Mouse (Mus musculus) spleen, postnatal 10 days (tissue): ENCODE measurements around the gene Dst.
"Not testable (repeated sequence)": the region's sequence is repeated elsewhere in the genome, so short reads cannot be mapped to it uniquely, and the experiment has no call there.

Source experiments
- DNase-seq, 2 experiments: peaks; one replicate each; pipeline ENCODE4 v3.0.0; 2021 to 2022; ENCODE audit warnings: low spot score in 2 of 2

Gene Dst

DNA sequence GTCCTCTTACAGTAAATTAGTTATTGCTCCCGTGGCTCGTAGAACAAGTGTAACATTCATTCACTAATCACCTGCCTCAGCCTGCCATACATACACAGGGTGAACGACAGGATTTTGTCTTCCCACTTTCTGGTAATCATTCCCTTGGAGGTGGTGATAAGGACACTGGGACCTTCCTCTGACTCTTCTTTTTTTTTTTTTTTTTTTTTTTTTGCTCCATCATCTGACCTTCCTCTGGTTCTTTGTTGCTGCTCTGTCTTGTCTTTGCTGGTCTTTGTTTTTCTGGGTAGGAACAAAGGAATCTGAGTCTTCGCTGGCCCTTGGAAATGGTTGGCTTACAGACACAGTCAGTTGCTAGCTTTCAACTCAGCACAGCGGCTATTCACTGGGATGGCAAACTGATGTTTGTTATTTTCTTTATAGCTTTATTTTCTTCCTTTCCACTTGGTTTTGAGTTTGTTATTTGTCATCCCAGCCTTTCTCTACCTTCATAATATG lies 157.6 kb downstream of the Dst start:
- DNase-seq = no peak

DNA sequence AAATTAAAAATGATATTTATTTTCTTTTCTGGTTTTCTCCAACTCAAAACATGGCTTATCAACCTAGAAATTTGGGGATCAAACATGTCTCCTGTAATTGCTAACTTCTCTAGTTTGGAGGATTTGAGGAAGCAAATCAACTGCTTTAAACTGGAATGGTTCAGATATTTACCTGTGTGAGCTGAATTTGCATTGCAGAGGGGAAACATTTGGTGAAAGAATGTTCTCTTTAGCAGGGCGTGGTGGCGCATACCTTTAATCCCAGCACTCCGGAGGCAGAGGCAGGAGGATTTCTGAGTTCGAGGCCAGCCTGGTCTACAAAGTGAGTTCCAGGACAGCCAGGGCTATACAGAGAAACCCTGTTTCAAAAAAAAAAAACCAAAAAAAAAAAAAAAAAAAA lies 158.4 kb downstream of the Dst start:
- not testable (repeated sequence) for DNase-seq

DNA sequence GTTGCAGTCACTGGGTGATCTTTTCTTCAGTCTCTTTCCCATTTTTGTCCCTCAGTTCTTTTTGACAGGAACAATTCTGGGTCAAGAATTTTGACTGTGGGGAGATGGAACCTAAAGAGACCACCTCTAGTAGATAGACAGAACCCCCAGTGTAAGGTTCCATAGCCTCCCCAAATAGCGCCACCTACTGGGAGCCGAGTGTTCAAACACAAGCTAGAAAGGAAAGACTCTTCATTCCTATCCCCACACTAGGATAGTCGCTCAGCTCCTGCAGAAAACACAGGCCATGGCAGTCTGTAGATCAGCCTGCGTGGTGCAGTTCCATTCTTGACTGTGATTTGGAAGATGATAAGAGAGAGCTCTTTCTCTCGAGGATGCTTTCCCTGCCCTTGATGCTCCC lies 160.3 kb downstream of the Dst start:
- peak in 1 of 2 experiments; percentile 43 for DNase-seq

DNA sequence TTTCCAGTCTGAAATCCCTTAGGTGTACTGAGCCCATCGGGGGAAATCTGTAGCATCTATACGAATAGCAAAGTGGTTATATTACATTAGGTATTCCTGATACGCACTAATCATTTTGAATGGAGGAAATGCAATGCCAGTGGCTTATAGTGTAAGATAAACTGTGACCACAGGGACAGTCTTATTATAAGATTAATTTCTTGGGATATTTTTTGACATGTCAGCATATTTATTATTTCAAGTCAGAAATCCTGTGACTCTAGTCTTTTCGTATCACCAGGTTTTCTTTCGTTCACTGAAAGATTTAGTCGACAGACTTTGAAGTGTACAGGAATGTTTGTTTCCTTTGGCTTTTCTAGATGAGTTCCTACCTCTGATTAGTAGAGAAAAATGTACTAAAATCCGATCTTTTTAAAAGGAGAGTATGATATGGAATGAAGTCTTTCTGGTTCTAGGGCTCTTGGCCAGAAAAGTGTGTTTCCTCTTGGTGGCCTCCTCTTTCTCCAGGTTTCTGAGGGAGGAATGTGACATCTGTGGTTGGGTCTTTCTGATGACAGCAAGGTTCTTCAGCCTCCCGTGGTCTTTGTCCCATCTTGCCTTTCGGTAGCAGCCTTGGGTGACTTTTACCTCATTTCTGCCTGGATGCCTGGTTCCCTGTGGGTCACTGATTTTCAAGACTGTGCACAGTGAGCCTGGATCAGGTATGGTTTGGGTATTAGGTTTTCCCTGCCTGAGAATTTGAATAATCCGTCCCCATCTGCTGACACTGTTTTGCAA lies 161.7 kb downstream of the Dst start:
- no peak for DNase-seq

DNA sequence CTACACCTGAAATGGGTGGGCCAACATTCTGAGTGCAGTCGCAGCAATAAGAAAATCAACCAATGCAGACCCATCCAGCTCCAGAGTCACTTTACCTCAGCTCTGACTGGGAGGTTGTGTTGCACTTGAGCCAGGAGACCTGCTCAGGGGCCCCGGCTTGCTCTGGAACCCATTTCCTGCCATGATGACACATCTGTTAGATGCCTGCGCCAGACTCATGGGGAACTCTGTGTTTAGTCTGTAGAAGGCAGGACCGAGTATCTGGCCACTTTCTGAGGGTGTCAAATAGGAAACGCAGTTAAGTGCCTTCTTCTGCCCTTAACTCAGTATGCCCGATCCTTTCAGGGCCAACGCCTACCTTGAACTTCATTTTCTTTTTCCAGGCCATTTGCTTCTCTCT lies 162.4 kb downstream of the Dst start:
- DNase-seq = no peak

DNA sequence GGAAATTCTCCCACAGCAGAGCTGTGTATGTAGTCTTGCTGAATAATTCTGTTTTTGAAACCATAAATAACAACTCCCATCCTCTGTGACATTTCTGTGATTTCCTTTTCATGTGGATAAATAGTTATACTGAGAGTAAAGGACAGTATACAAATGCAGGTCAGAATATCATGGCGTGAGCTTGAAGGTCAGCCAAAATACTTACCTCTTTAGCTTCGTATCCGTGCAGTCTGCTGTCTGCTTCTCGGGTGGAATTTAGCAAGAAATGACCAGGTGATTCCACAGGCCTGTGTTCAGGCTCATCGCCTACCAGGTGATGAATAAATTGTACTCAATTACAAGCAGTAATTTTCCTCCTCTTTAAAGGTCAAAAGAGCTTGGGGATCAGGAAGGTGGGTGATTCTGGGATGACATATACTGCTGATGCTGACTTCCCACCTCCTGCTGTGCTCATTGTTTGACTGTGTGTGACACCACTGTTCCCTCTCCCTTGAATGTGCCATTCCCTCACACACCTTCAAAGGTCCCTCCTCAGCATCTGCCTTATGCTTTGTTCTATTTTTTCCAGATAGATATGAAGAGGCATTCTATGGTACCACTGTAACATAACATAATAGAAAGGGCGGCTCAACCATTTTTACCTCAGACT lies 163.1 kb downstream of the Dst start:
- DNase-seq = no peak

DNA sequence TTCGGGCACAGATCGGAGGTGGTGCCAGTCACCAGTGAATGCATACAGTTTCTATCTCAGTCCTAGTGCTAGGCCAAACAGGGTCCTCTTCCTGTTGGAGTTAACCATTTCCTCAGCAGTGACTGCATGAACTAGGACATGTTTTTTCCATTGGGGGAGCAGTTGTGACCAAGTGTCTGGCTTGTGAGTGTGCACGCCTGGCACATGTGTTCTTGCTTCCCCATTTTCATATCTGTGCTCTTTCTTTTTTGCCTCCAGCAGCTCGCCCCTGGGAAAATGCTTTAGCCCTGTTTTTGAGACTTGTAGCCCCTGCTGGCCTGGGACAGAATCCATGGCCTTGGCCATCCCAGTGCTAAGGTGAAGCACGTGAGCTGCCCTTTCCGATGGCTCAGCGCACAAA lies 164.2 kb downstream of the Dst start:
- DNase-seq = no peak

DNA sequence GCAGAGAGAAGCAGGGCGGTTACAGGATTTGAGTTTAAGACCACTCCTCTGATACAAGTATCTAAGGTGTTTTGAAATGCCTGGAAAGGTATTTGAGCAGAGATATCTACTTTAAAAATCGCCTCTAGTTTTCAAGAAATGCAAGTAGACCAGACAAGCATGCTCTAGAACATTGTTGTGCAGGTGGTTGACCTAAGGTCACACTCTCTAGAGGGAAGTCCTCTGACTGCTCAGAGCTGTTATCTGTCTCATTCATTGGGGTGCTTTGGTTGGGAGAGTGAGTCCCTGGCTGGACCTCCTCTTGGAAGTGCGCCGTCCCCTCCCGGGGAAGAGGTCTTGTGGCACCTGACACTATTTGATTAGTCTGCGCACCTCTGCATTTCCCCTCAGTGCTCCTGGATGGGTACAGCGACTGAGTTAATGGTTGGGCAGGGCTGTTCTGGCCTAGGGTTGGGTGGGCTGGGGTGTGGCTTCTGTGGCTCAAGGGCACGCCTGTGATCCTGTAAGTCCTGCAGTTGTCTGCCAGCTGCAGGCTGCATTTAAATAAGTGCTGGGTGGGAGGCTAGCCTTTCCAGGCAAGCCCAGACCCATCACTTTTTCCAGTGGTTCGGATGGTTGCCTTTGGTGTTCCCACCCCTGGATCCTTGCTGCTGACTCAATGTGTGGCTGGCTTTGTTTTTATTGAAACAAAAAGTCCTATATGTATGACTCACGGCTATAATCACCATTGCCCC lies 165.6 kb downstream of the Dst start:
- DNase-seq = no peak

DNA sequence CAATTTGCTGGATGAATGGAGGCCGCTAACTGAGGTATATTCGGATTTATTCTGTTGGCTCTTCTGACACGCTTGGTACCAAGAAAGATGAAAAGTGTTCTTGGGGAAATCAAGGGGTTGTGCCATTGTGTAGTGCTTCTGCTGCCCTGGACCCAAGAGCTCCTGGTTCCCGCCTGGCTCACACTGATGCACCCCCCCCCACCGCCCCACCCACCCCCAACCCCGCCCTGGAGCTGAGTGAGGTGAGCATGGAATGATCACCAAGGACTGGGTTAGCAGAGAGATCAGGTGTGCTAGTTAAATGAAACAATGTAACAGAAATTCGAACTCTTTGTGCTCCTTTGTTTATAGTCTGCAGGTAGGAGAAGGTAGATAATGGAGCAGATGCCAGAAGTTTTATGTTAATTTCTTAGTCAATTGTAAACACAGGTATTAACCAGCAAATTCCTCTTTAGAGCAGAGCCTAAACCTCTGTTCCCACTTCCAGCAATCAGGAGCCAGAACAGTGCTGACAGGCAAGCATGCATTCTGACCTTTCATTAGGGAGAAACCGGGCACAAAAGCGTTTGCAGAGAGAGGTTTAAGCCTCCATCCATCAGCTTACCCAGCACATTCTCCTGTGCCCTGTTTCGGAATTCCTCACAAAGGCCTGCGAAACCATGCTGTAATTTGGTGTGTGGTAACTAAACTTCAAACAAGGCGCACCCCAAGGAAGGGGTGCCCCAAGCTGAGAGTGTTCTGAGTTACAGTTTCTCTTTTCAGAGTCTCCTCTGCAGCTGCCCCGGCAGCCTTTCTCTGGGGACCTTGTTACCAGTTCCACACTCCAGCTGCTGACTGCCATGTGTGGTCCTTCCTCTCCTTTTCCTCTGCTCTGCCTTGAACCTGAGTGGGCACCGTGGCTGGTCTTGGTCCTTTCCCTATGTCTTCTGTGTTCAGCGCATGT lies 166.5 kb downstream of the Dst start:
- peak in 1 of 2 experiments; percentile 24 for DNase-seq

DNA sequence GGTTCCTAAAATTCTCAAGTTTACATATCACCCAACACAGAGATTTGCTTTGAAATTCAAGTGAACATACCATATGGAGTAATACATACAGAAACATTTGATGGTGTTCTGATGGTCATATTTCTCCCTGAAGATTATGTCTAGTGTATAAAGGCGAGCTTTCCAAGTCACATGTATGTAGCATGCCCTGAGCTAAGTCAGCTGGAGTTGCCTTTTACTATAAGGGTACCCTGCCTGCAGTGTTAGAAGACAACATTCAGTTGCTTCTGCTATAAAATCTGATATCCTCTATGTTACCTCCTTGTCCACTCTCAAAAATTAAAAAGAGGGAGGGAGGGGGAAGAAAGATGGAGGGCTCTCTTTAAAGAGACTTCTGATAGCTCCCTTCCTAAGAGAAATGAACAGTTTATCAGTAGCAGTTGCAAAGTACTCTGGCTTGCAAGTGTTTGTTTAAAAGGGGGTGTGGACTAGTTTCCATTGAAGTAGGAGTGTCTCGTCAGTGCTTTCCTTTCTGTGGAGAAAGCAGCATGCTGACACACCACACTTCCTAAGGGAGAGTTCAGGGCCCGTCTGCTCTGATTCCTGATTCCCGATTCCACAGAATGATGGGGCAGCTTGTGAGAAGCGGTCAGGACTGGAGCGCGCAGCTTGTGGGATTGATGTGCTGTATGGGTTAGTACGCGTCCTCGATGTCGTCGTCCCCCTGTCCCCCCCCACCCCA lies 168.8 kb downstream of the Dst start:
- no peak for DNase-seq

DNA sequence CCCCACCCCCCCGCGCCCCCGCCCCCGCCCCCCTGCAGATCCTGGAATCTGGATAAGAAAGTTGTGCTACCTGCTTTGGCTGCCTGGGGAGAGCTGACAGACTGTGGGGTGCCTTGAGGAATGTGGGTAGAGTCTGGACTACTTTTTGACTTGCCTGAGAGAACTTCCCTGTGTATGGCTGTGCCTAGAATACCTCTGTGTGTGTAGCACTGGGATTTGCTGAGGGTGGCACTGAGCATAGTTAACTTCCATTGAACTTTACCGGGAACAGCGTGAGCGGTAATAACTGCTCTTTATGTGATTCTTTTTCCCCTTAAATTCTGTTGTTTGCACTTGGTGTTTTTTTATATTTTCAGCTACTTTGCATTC lies 169.4 kb downstream of the Dst start:
- DNase-seq = no peak

DNA sequence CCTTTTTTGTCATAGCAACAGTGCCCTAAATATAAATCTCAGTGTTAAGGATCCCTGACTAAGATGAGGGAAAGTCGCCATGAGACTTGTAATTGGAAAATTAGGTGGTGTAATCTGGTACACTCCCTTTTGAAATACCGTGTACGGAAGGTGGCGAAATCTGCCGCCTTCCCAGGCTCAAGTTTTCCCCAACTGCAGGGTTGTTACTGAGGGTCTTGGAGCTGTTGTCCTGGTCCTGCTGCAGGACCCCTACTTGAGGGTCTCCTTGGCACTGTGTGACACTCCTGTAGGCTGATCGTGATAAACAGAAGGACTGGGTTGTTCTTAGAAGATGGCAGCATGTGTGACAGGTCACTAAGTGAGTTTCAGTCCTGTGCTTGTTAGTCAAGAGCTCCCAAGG lies 169.9 kb downstream of the Dst start:
- no peak for DNase-seq

DNA sequence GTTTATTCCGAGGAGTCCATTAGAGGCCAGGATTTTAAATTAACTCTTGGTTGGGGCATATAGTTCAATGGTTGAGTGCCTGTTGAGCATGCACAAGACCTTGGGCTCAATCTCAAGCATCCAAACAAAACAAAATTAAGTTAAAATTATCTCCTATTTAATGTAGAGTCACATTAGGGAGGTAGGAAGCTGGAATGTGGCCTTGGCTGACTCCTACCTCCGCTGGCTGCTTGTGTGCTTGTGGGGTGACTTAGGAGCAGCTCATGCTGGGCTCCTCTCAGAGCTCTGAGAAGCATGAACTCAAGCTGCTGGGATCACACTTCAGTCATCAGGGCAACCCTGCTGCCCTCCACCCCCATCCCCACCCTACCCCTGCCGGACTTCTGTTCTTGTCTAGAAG lies 181.0 kb downstream of the Dst start:
- DNase-seq = no peak

DNA sequence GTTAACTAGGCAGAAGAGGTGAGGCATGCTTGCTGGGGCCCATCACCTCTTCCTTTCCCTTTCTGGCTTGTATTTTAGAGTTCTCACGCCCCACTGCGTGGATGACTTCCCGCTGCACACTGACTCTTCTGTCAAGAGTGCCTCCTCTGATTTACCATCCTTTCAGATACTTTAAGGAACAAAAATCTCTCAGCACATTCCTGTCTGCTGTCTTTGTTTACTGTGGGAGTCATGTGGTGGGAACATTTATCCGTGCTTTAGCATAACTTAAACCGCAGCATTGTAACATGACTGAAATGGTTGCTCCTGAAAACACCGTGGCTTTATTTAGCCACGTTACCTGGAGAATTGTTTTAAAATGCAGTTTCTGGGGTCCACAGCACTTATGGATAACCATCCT lies 182.7 kb downstream of the Dst start:
- no peak for DNase-seq

DNA sequence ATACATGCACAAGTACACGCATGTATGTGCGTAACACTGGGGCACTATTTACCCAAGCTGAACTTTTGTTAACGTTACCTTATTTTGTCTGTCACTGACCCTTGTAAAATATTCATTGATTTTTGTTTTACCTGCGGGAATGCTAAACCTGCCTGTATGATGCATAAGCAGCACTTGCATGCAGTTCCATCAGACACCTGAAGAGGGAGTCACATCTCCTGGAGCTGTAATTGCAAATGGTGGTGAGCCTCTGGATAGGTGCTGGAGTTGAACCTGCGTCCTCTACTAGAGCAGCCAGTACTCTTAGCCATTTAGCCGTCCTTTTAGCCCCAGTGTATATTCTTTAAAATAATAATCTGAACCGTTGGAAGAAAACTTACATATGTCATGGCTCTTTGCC lies 185.6 kb downstream of the Dst start:
- no peak for DNase-seq

DNA sequence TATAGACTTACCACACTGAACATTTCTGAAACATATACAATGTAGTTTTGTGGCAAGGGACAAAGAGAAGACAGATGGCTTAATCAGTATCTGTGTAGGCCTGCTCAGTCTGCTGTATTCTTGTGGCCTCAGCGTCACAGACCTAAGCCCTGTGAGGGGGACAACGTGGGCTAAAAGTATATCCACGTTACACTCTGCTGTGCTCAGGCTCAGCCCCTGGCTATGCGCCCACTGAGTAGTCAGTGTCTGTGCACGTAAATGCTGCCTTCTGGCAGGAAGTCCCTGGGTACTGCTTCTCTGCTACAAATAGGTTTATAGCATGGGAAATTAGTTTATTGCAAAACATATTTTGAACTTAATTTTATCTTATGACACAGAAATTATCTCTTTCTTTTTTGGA lies 186.3 kb downstream of the Dst start:
- DNase-seq = no peak

DNA sequence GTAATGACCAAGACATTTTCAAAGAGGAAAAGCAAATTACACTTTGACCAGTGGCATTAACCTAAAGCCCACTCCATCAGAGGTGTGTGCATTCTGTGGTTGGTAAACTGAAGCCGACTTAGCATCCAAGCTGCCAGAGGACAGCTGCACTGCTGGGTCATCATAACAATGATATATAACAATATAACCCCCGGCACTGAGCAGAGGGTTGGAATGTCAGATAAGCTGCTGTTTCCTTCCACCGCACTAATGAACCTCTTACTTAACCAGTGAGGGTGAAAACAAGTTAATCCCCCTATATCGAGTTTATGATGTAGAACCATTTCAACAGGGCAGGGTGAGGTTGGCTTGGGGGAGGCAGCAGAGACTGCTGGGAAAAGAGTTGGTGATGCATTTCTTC lies 187.1 kb downstream of the Dst start:
- no peak for DNase-seq

DNA sequence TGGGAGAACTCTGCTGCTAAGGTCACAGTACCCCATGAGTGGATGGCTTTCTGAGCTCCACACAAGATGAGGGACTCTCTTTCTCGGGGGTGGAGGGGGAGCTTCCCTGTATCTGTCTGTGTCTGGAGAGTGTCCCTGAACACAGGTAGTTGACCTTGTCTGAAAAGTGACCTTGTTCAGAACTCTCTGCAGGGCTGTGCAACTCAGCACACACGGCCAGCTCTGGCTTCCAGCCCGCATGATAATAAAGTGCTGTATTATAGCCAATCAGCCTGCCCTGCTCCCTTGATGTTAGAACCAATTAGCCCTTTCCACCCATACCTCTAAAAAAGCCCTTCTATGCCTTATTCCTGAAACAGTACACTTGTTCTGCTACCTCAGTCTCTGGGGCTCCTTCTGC lies 188.9 kb downstream of the Dst start:
- DNase-seq = no peak

DNA sequence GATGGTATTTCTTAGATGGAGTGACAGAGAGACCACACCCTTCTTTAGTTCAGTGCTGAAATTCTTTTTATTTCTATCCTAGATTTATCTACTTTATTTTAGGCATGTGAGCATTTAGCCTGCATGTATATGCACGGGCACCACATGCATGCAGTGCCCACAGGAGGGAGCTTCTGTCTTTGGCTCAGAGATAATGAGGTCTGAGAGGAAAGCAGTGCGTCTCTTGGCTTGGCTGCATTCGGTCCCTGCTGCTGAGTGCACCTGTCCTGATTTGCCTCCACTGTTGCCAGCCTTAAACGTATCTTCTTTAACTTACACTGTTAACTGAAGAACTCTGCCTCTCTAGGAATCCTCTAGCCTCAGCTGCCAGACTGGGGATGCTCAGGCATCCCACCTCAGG lies 189.6 kb downstream of the Dst start:
- no peak for DNase-seq

DNA sequence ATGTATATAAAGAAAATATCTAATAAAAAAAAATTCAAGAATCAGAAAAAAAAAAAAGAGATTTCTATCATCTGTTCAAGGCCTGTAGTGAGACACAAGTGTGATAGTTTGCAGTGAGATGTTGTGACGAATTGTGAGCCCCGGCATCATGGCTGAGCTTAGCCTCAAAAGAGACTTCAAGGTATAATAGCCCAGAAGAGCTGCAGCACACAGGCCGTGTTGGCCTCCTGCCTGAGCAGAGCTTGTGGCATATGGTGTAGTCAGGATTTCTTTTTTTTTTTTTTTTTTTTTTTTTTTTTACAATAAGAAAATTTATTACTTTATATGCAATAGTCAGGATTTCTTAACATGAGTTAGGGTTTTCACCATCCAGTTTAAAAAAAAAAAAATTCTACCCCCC lies 191.4 kb downstream of the Dst start:
- DNase-seq = no peak

DNA sequence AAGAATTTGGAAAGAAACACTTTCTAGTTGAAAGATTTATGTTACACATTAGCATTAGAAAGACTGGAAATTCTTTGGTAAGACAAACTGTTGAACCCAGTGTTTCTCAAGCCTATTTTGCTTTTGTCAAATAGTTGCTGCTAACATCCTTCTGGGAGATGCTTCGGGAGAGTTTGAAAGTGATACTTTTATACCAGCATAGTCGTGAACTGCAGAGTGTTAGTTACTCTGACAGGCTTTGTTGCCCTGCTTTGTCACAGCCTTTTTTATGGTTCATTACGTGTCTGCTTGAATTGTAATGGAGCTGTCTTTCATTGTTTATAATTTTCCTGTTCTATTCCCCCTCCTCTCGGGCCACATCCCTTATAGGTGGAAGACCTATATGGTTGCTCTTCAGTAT lies 192.4 kb downstream of the Dst start:
- no peak for DNase-seq
